Mouse (Mus musculus): ENCODE data around the gene Rassf2.

Gene Rassf2

GRCm38 (mm10) chr2:132034590-132035469 lies 4.8 kb upstream of the Rassf2 start:
- no peak for DNase-seq (ENCODE audit: low read depth, low spot score)

GRCm38 (mm10) chr2:132031364-132032095 lies 1.5 kb upstream of the Rassf2 start:
- no peak for DNase-seq (ENCODE audit: low read depth, low spot score)

- DNase-seq (ENCODE audit: low read depth, low spot score): no peak
Observed at GRCm38 (mm10) chr2:132030418-132031363, 633 bp upstream of the Rassf2 start.

- DNase-seq (ENCODE audit: low read depth, low spot score): no peak
Observed at GRCm38 (mm10) chr2:132028894-132029605, 1.0 kb downstream of the Rassf2 start.

GRCm38 (mm10) chr2:132028107-132028506 lies 2.0 kb downstream of the Rassf2 start:
- DNase-seq (ENCODE audit: low read depth, low spot score): no peak

GRCm38 (mm10) chr2:132027366-132027765 lies 2.7 kb downstream of the Rassf2 start:
- DNase-seq (ENCODE audit: low read depth, low spot score): no peak

- no peak for DNase-seq (ENCODE audit: low read depth, low spot score)
Observed at GRCm38 (mm10) chr2:132024028-132024427, 6.0 kb downstream of the Rassf2 start.

GRCm38 (mm10) chr2:132022621-132023020 lies 7.4 kb downstream of the Rassf2 start:
- no peak for DNase-seq (ENCODE audit: low read depth, low spot score)

- DNase-seq (ENCODE audit: low read depth, low spot score): no peak
Observed at GRCm38 (mm10) chr2:132021616-132022015, 8.4 kb downstream of the Rassf2 start.

GRCm38 (mm10) chr2:132020991-132021541 lies 9.0 kb downstream of the Rassf2 start:
- DNase-seq (ENCODE audit: low read depth, low spot score): no peak

GRCm38 (mm10) chr2:132020420-132020819 lies 9.6 kb downstream of the Rassf2 start:
- no peak for DNase-seq (ENCODE audit: low read depth, low spot score)

- no peak for DNase-seq (ENCODE audit: low read depth, low spot score)
Observed at GRCm38 (mm10) chr2:132019372-132019811, 10.7 kb downstream of the Rassf2 start.

GRCm38 (mm10) chr2:132018156-132018555 lies 11.9 kb downstream of the Rassf2 start:
- no peak for DNase-seq (ENCODE audit: low read depth, low spot score)

GRCm38 (mm10) chr2:132017611-132018010 lies 12.4 kb downstream of the Rassf2 start:
- no peak for DNase-seq (ENCODE audit: low read depth, low spot score)

GRCm38 (mm10) chr2:132016034-132016433 lies 14.0 kb downstream of the Rassf2 start:
- no peak for DNase-seq (ENCODE audit: low read depth, low spot score)

GRCm38 (mm10) chr2:132013152-132013551 lies 16.9 kb downstream of the Rassf2 start:
- no peak for DNase-seq (ENCODE audit: low read depth, low spot score)

GRCm38 (mm10) chr2:132010781-132011180 lies 19.3 kb downstream of the Rassf2 start:
- DNase-seq (ENCODE audit: low read depth, low spot score): no peak

GRCm38 (mm10) chr2:132008186-132008585 lies 21.9 kb downstream of the Rassf2 start:
- DNase-seq (ENCODE audit: low read depth, low spot score): no peak

- DNase-seq (ENCODE audit: low read depth, low spot score): no peak
Observed at GRCm38 (mm10) chr2:132007475-132007819, 22.6 kb downstream of the Rassf2 start.

- no peak for DNase-seq (ENCODE audit: low read depth, low spot score)
Observed at GRCm38 (mm10) chr2:132006561-132007474, 23.2 kb downstream of the Rassf2 start.

Data from embryo, embryonic 11.5 days (tissue).